Mouse (Mus musculus): Measurements from ENCODE around the gene 1600002K03Rik. TPM values are rescaled to one million over a fixed set of nuclear protein-coding genes. Genes with fewer than 3 reads are reported as not detected.
"Not testable (repeated sequence)": the region's sequence is repeated elsewhere in the genome, so short reads cannot be mapped to it uniquely, and the experiment has no call there.

1600002K03Rik gene
- polyA plus RNA-seq, 1 experiment from 2014 or later: 10.4 TPM

GRCm38 (mm10) chr10:80162716-80163299 is 9.9 kb upstream of the 1600002K03Rik start:
- peaks cover under 1% of the 10 kb centered on the region; the same call in 1 of the 2 replicates for H3K36me3 ChIP-seq

GRCm38 (mm10) chr10:80163721-80164120 is 9.0 kb upstream of the 1600002K03Rik start:
- Histone ChIP-seq H3K27ac (replicated peaks) (peak overlapping the region; percentile 80), H3K4me2 (peak overlapping the region; percentile 86), H3K4me3 (peak overlapping the region; percentile 51; the same call in 1 of the 2 replicates), H3K36me3 (no peaks in the 10 kb centered on the region), H3K27me3 (replicated peaks) (no peaks in the 10 kb centered on the region), H3K4me1 (peaks cover 79% of the 10 kb centered on the region), H3K9ac (peak overlapping the region; percentile 78), H3K9me3 (no peaks in the 10 kb centered on the region)
- no peak for ATAC-seq (ENCODE audit: extremely low read depth, insufficient number of reproducible peaks, low FRiP score, low TSS enrichment)
- 47% methylated on average over 8 of the region's 8 CpGs for WGBS

More at GRCm38 (mm10) chr10:80162716-80163299, 9.9 kb upstream of the 1600002K03Rik start:
- no peak overlapping the region; the same call in 1 of the 2 replicates for H3K4me3 ChIP-seq
- H3K9me3 ChIP-seq: no peaks in the 10 kb centered on the region
- 70% methylated on average over 6 of the region's 6 CpGs for WGBS
- H3K27me3 ChIP-seq (replicated peaks): no peaks in the 10 kb centered on the region
- no peak for ATAC-seq (ENCODE audit: extremely low read depth, insufficient number of reproducible peaks, low FRiP score, low TSS enrichment)
- H3K4me1 ChIP-seq: peaks cover 85% of the 10 kb centered on the region
- H3K4me2 ChIP-seq: no peak overlapping the region
- peak overlapping the region; percentile 78 for H3K9ac ChIP-seq
- H3K27ac ChIP-seq (replicated peaks): peak overlapping the region; percentile 98

- H3K27me3 ChIP-seq (replicated peaks): no peaks in the 10 kb centered on the region
- peak overlapping the region; percentile 80 for H3K27ac ChIP-seq (replicated peaks)
- H3K9me3 ChIP-seq: no peaks in the 10 kb centered on the region
- peaks cover 79% of the 10 kb centered on the region for H3K4me1 ChIP-seq
- ATAC-seq (ENCODE audit: extremely low read depth, insufficient number of reproducible peaks, low FRiP score, low TSS enrichment): no peak
- H3K4me3 ChIP-seq: peak overlapping the region; percentile 51
- H3K9ac ChIP-seq: peak overlapping the region; percentile 78
- peaks cover 3% of the 10 kb centered on the region for H3K36me3 ChIP-seq
- WGBS: 8% methylated on average over 40 of the region's 44 CpGs
- H3K4me2 ChIP-seq: peak overlapping the region; percentile 86
Observed at GRCm38 (mm10) chr10:80164161-80164997, 8.4 kb upstream of the 1600002K03Rik start.

- Histone ChIP-seq H3K36me3 (peaks cover 9% of the 10 kb centered on the region), H3K4me1 (peaks cover 83% of the 10 kb centered on the region), H3K9ac (peak overlapping the region; percentile 78), H3K9me3 (no peaks in the 10 kb centered on the region), H3K4me2 (peak overlapping the region; percentile 86), H3K27ac (replicated peaks) (peak overlapping the region; percentile 89), H3K27me3 (replicated peaks) (no peaks in the 10 kb centered on the region), H3K4me3 (peak overlapping the region; percentile 51)
- WGBS: 0% methylated on average over 17 of the region's 17 CpGs
- peak; percentile 32; the same call in 1 of the 2 replicates for ATAC-seq (ENCODE audit: extremely low read depth, insufficient number of reproducible peaks, low FRiP score, low TSS enrichment)
Observed at GRCm38 (mm10) chr10:80164998-80165344, 7.8 kb upstream of the 1600002K03Rik start.

- peaks cover 82% of the 10 kb centered on the region for H3K4me1 ChIP-seq
Observed at GRCm38 (mm10) chr10:80165392-80166128, 7.2 kb upstream of the 1600002K03Rik start, which contains the start of gene Cirbp. Gene Cirbp, plus strand, starts transcription at chr10:80165985.

GRCm38 (mm10) chr10:80166136-80166535 is 6.6 kb upstream of the 1600002K03Rik start:
- Histone ChIP-seq H3K27ac (replicated peaks) (peak overlapping the region; percentile 89), H3K4me1 (peaks cover 77% of the 10 kb centered on the region), H3K36me3 (peaks cover 20% of the 10 kb centered on the region), H3K9ac (peak overlapping the region; percentile 75), H3K4me3 (peak overlapping the region; percentile 51), H3K4me2 (peak overlapping the region; percentile 86)
- not testable (repeated sequence) for H3K27me3 ChIP-seq (replicated peaks); ATAC-seq (ENCODE audit: extremely low read depth, insufficient number of reproducible peaks, low FRiP score, low TSS enrichment); H3K9me3 ChIP-seq
- WGBS: 74% methylated on average over 4 of the region's 4 CpGs

More at GRCm38 (mm10) chr10:80165392-80166128, 7.2 kb upstream of the 1600002K03Rik start, which contains the start of gene Cirbp:
- Histone ChIP-seq H3K4me2 (peak within 1 kb of the TSS; percentile 86), H3K27ac (replicated peaks) (peak within 1 kb of the TSS; percentile 89), H3K9me3 (no peaks in the 10 kb centered on the region), H3K4me3 (peak within 1 kb of the TSS; percentile 51), H3K27me3 (replicated peaks) (no peaks in the 10 kb centered on the region), H3K36me3 (peaks cover 15% of the 10 kb centered on the region), H3K9ac (peak within 1 kb of the TSS; percentile 78)
- 11% methylated on average over 20 of the region's 20 CpGs for WGBS
- no peak for ATAC-seq (ENCODE audit: extremely low read depth, insufficient number of reproducible peaks, low FRiP score, low TSS enrichment)

GRCm38 (mm10) chr10:80167460-80168037 is 5.2 kb upstream of the 1600002K03Rik start:
- Histone ChIP-seq H3K9me3 (no peaks in the 10 kb centered on the region), H3K4me2 (peak overlapping the region; percentile 93), H3K27me3 (replicated peaks) (no peaks in the 10 kb centered on the region), H3K4me1 (peaks cover 76% of the 10 kb centered on the region), H3K27ac (replicated peaks) (peak overlapping the region; percentile 99), H3K4me3 (peak overlapping the region; percentile 86), H3K36me3 (peaks cover 34% of the 10 kb centered on the region), H3K9ac (peak overlapping the region; percentile 98)
- peak; percentile 85 for ATAC-seq (ENCODE audit: extremely low read depth, insufficient number of reproducible peaks, low FRiP score, low TSS enrichment)
- under 1% methylated on average over 53 of the region's 55 CpGs for WGBS

- peak overlapping the region; percentile 86 for H3K4me3 ChIP-seq
- ATAC-seq (ENCODE audit: extremely low read depth, insufficient number of reproducible peaks, low FRiP score, low TSS enrichment): peak; percentile 21
- 1% methylated on average over 44 of the region's 48 CpGs for WGBS
- H3K9me3 ChIP-seq: no peaks in the 10 kb centered on the region
- peak overlapping the region; percentile 98 for H3K9ac ChIP-seq
- no peaks in the 10 kb centered on the region for H3K27me3 ChIP-seq (replicated peaks)
- H3K36me3 ChIP-seq: peaks cover 36% of the 10 kb centered on the region
- peaks cover 73% of the 10 kb centered on the region for H3K4me1 ChIP-seq
- H3K4me2 ChIP-seq: peak overlapping the region; percentile 93
- peak overlapping the region; percentile 99 for H3K27ac ChIP-seq (replicated peaks)
Observed at GRCm38 (mm10) chr10:80168038-80168661, 4.6 kb upstream of the 1600002K03Rik start.

- Histone ChIP-seq H3K27me3 (replicated peaks) (no peaks in the 10 kb centered on the region), H3K9ac (peak overlapping the region; percentile 98), H3K4me2 (peak overlapping the region; percentile 93), H3K36me3 (peaks cover 36% of the 10 kb centered on the region), H3K4me1 (peaks cover 69% of the 10 kb centered on the region), H3K9me3 (no peaks in the 10 kb centered on the region), H3K27ac (replicated peaks) (peak overlapping the region; percentile 99), H3K4me3 (peak overlapping the region; percentile 86)
- WGBS: 60% methylated on average over 1 of the region's 1 CpGs
- no peak for ATAC-seq (ENCODE audit: extremely low read depth, insufficient number of reproducible peaks, low FRiP score, low TSS enrichment)
Observed at GRCm38 (mm10) chr10:80169070-80169469, 3.7 kb upstream of the 1600002K03Rik start.

GRCm38 (mm10) chr10:80169651-80170050 is 3.1 kb upstream of the 1600002K03Rik start:
- no peak overlapping the region for H3K4me3 ChIP-seq
- WGBS: 92% methylated on average over 7 of the region's 7 CpGs
- peaks cover 63% of the 10 kb centered on the region for H3K4me1 ChIP-seq

More at GRCm38 (mm10) chr10:80169651-80170050, 3.1 kb upstream of the 1600002K03Rik start:
- no peaks in the 10 kb centered on the region for H3K27me3 ChIP-seq (replicated peaks)
- no peak for ATAC-seq (ENCODE audit: extremely low read depth, insufficient number of reproducible peaks, low FRiP score, low TSS enrichment)
- no peak overlapping the region for H3K4me2 ChIP-seq
- no peaks in the 10 kb centered on the region for H3K9me3 ChIP-seq
- peak overlapping the region; percentile 98; the same call in 1 of the 2 replicates for H3K9ac ChIP-seq
- H3K27ac ChIP-seq (replicated peaks): no peak overlapping the region
- peaks cover 36% of the 10 kb centered on the region for H3K36me3 ChIP-seq

All from heart, embryonic 13.5 days (tissue).